Mouse (Mus musculus): ENCODE measurements around the gene AW549877. TPM values are rescaled to one million over a fixed set of nuclear protein-coding genes. Genes with fewer than 3 reads are reported as not detected.

The AW549877 gene
- polyA plus RNA-seq, 2 experiments, result 7.2 to 7.4 TPM

DNA sequence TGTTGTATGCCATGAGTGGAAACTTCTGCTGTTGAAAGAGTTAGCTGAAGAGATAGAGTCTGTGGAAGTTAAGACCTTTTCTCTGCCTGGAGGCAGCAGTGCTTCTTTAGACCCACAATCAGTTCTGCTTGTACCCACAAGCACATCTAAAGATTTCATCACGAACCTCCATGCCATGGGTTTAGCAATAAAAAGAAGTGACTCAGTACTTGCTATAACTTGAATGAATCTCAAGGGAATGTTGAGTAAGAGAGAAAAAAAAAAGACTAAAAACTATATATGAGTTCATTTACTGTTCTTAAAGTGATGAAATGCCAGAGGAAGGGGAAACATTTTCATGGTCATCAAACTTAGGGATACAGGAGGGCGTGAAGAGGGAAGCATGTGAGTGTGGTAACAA lies 5.0 kb upstream of the AW549877 start:
- 44% methylated on average over 2 of the region's 2 CpGs for WGBS (ENCODE audit: insufficient replicate concordance)
- TF ChIP-seq CTCF (IDR thresholded peaks at IDR 0.05; ENCODE audit: low read depth) (no peak), EP300 (IDR thresholded peaks at IDR 0.05; ENCODE audit: low read depth) (no peak)
- no peaks in the 10 kb centered on the region for H3K27me3 ChIP-seq (ENCODE audit: control insufficient read depth, insufficient read depth, low read length)

DNA sequence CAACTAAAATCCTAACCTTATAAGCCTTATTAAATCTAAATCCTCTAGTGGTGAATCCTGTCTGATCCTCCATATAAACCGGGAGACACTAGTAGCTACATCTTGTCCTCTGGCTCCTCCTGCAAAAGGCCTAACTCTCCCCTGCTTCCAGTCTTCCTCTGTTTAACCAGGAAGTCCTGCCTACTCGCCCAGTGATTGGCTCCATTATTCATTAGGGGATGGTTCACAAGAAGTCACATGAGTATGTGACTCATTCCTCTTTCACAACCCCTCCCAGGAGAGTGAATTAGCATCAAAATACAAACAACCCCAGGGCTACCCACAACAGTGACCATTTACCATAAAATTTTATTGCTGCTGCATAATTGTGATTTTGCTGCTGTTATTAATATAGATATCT lies 3.6 kb upstream of the AW549877 start:
- Histone ChIP-seq H3K4me2 (ENCODE audit: low read depth) (no peak overlapping the region), H3K4me1 (replicated peaks; ENCODE audit: control insufficient read depth in 2 of 2, insufficient read depth in 2 of 2, low read length in 1 of 2) (peaks cover 7 to 8% of the 10 kb centered on the region in 2 experiments; a peak in 2 of 4 replicates), H3K27ac (no peak overlapping the region), H3K9me3 (ENCODE audit: control insufficient read depth, low read length) (no peaks in the 10 kb centered on the region), H3K27me3 (ENCODE audit: control insufficient read depth, insufficient read depth, low read length) (no peaks in the 10 kb centered on the region), H3K4me3 (ENCODE audit: insufficient read depth in 1 of 2, low read depth in 2 of 2, low read length in 2 of 2) (no peak overlapping the region), H3K36me3 (replicated peaks; ENCODE audit: control insufficient read depth, insufficient read depth, low read depth) (no peaks in the 10 kb centered on the region), H3K9ac (replicated peaks) (no peak overlapping the region)
- WGBS (ENCODE audit: insufficient replicate concordance), result 60% methylated on average over 2 of the region's 2 CpGs
- DNase-seq (ENCODE audit: low read depth in 3 of 3, low spot score in 3 of 3), result no peak
- no peak for ATAC-seq (ENCODE audit: insufficient read depth)
- TF ChIP-seq EP300 (IDR thresholded peaks at IDR 0.05; ENCODE audit: low read depth), result no peak
- no peak for TF ChIP-seq CTCF (IDR thresholded peaks at IDR 0.05; ENCODE audit: low read depth)

More for the DNA sequence above, 5.0 kb upstream of the AW549877 start:
- no peak overlapping the region for H3K9ac ChIP-seq (replicated peaks)
- no peak for ATAC-seq (ENCODE audit: insufficient read depth)
- H3K4me3 ChIP-seq (ENCODE audit: insufficient read depth in 1 of 2, low read depth in 2 of 2, low read length in 2 of 2), result no peak overlapping the region
- H3K4me2 ChIP-seq (ENCODE audit: low read depth), result no peak overlapping the region
- no peak for DNase-seq (ENCODE audit: low read depth in 3 of 3, low spot score in 3 of 3)
- no peaks in the 10 kb centered on the region for H3K9me3 ChIP-seq (ENCODE audit: control insufficient read depth, low read length)
- peaks cover 5 to 6% of the 10 kb centered on the region in 2 experiments; a peak in 2 of 4 replicates for H3K4me1 ChIP-seq (replicated peaks; ENCODE audit: control insufficient read depth in 2 of 2, insufficient read depth in 2 of 2, low read length in 1 of 2)
- no peaks in the 10 kb centered on the region for H3K36me3 ChIP-seq (replicated peaks; ENCODE audit: control insufficient read depth, insufficient read depth, low read depth)
- H3K27ac ChIP-seq, result no peak overlapping the region

DNA sequence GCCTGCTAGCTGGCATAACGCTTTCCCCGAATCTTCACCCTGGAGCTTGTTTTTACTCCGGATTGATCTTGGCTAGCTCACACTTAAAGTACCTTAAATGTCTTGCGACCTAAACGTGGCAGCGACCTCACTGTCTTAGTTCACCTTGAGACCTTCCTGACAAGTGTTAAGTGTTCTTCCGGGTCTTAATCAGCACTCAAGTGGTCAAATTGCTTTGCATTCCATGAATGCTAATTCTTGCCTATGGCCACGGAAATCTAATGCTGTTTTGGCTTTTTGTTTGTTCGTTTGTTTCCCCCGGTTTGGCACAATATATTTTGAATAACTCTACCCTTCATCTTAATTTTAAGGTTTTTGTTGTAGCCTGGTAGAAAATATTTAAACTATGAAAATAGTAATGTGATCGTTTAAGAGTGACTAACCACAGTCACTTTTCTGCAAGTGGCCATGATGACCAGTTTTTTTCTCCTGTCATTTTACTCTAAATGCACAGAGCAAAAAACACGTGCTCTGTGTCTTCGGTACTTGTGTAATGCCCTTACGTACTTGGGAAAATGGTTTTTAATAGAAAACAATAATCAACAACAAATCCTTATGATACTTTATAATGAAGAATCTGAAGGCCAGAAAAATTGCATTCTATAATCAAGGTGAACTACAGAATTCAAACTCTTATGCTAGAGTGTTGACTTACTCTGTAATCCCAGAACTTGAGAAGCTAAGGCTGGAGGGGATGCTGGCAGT lies 895 bp upstream of the AW549877 start:
- TF ChIP-seq EP300 (IDR thresholded peaks at IDR 0.05; ENCODE audit: low read depth) (no peak), CTCF (IDR thresholded peaks at IDR 0.05; ENCODE audit: low read depth) (no peak)
- DNase-seq (ENCODE audit: low read depth in 3 of 3, low spot score in 3 of 3) (peak in 1 of 3 experiments; percentile 5), ATAC-seq (ENCODE audit: insufficient read depth) (peak; percentile 0; the same call in 1 of the 2 replicates)
- WGBS (ENCODE audit: insufficient replicate concordance), result 21% methylated on average over 14 of the region's 14 CpGs
- H3K27ac ChIP-seq, result peak overlapping the region; percentile 75
- H3K27me3 ChIP-seq (ENCODE audit: control insufficient read depth, insufficient read depth, low read length), result no peaks in the 10 kb centered on the region
- peak overlapping the region; percentile 89 for H3K4me2 ChIP-seq (ENCODE audit: low read depth)
- peak overlapping the region; percentile 76 for H3K9ac ChIP-seq (replicated peaks)
- peaks cover 3% of the 10 kb centered on the region; the same call in 1 of the 2 replicates for H3K36me3 ChIP-seq (replicated peaks; ENCODE audit: control insufficient read depth, insufficient read depth, low read depth)
- H3K9me3 ChIP-seq (ENCODE audit: control insufficient read depth, low read length), result no peaks in the 10 kb centered on the region
- peak overlapping the region; percentile 82 to 92 for H3K4me3 ChIP-seq (ENCODE audit: insufficient read depth in 1 of 2, low read depth in 2 of 2, low read length in 2 of 2)
- H3K4me1 ChIP-seq (replicated peaks; ENCODE audit: control insufficient read depth in 2 of 2, insufficient read depth in 2 of 2, low read length in 1 of 2), result peaks cover 7 to 8% of the 10 kb centered on the region in 2 experiments; a peak in 2 of 4 replicates

DNA sequence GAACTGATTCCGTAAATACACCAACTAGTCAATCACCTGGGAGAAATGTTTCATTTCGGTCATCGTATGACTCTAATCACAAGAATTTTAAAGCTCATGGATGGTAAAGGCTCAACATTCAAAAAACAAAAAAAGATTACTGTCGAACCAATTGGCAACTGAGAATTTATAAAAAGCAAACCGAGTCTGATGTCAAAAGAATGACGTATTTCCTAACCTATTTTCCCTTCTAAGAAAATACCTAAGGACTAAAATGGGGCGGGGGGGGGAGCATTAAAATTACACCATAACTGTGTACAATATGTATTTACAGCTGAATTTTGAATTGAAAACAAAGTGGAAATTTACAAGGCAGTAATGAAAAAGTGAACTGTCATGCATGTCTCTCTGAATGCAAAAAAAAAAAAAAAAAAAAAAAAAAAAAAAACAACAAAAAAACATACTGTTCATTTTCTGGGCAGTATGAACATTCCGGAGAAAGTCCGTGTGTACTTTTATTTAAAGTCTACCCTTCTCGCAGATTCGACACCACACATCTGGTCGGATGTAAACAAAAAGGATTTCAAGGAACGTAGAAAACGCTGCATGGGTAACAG lies 594 bp downstream of the AW549877 start:
- peak overlapping the region; percentile 74 for H3K4me2 ChIP-seq (ENCODE audit: low read depth)
- 23% methylated on average over 14 of the region's 14 CpGs for WGBS (ENCODE audit: insufficient replicate concordance)
- peak overlapping the region; percentile 92 for H3K4me3 ChIP-seq (ENCODE audit: insufficient read depth in 1 of 2, low read depth in 2 of 2, low read length in 2 of 2)
- peak overlapping the region; percentile 85 for H3K27ac ChIP-seq
- no peaks in the 10 kb centered on the region for H3K9me3 ChIP-seq (ENCODE audit: control insufficient read depth, low read length)
- peak overlapping the region; percentile 92 for H3K9ac ChIP-seq (replicated peaks)
- TF ChIP-seq EP300 (IDR thresholded peaks at IDR 0.05; ENCODE audit: low read depth) (no peak), CTCF (IDR thresholded peaks at IDR 0.05; ENCODE audit: low read depth) (no peak)
- peaks cover 7 to 8% of the 10 kb centered on the region in 2 experiments; a peak in 2 of 4 replicates for H3K4me1 ChIP-seq (replicated peaks; ENCODE audit: control insufficient read depth in 2 of 2, insufficient read depth in 2 of 2, low read length in 1 of 2)
- no peaks in the 10 kb centered on the region for H3K27me3 ChIP-seq (ENCODE audit: control insufficient read depth, insufficient read depth, low read length)
- no peak for ATAC-seq (ENCODE audit: insufficient read depth)
- no peak for DNase-seq (ENCODE audit: low read depth in 3 of 3, low spot score in 3 of 3)
- peaks cover 5% of the 10 kb centered on the region; the same call in 1 of the 2 replicates for H3K36me3 ChIP-seq (replicated peaks; ENCODE audit: control insufficient read depth, insufficient read depth, low read depth)

DNA sequence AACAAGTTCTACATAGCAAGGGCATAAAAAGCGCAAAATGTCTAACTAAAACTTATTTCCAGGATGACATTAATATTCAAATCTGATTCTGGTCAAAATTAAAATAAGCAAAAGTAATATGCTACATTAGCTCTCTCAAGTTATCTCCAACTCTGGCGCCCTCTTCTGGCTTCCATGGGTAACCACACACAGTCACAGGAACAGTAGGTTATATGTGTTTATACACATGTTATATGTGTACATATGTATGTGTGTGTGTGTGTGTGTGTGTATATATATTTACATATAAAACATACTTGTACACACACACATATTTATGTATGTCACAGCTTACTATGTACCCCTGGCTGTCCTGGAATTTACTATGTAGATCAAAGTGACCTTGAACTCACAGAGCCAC lies 7.6 kb downstream of the AW549877 start:
- no peaks in the 10 kb centered on the region for H3K27me3 ChIP-seq (ENCODE audit: control insufficient read depth, insufficient read depth, low read length)
- H3K9me3 ChIP-seq (ENCODE audit: control insufficient read depth, low read length), result no peaks in the 10 kb centered on the region
- H3K27ac ChIP-seq, result no peak overlapping the region
- no peak overlapping the region for H3K4me3 ChIP-seq (ENCODE audit: insufficient read depth in 1 of 2, low read depth in 2 of 2, low read length in 2 of 2)
- no peak overlapping the region for H3K9ac ChIP-seq (replicated peaks)
- no peaks in the 10 kb centered on the region for H3K4me1 ChIP-seq (replicated peaks; ENCODE audit: control insufficient read depth in 2 of 2, insufficient read depth in 2 of 2, low read length in 1 of 2)
- 47% methylated on average over 2 of the region's 2 CpGs for WGBS (ENCODE audit: insufficient replicate concordance)
- no peak overlapping the region for H3K4me2 ChIP-seq (ENCODE audit: low read depth)
- H3K36me3 ChIP-seq (replicated peaks; ENCODE audit: control insufficient read depth, insufficient read depth, low read depth), result peaks cover 11% of the 10 kb centered on the region
- DNase-seq (ENCODE audit: low read depth in 3 of 3, low spot score in 3 of 3) (peak in 2 of 3 experiments; percentile 17 to 43), ATAC-seq (ENCODE audit: insufficient read depth) (no peak)
- no peak for TF ChIP-seq EP300 (IDR thresholded peaks at IDR 0.05; ENCODE audit: low read depth)
- peak; percentile 62; the same call in 1 of the 2 replicates for TF ChIP-seq CTCF (IDR thresholded peaks at IDR 0.05; ENCODE audit: low read depth)

Measured in liver, embryonic 14.5 days (tissue).